Mouse (Mus musculus) neural tube, embryonic 15.5 days (tissue): Measurements from ENCODE around the gene Tubgcp4. TPM values are rescaled to one million over a fixed set of nuclear protein-coding genes. Genes with fewer than 3 reads are reported as not detected.

Experiments
- ATAC-seq: fragments of 200-750 bp; cut with Nextera tagmentation; 2 replicates; pipeline ENCODE4 v1.8.0; 2017; ENCODE audit warnings: mild to moderate bottlenecking, moderate TSS enrichment, moderate library complexity; ENCODE audit not compliant: low FRiP score
- H3K27ac ChIP-seq: fragments of 300-500 bp; sonication (generic); replicated peaks from 2 replicates; pipeline ENCODE4 v1.5.1; 2015; ENCODE audit warnings: mild to moderate bottlenecking, inconsistent platforms
- H3K27me3 ChIP-seq: fragments of 300-500 bp; sonication (generic); replicated peaks from 2 replicates; pipeline ENCODE4 v1.6.1; 2015; ENCODE audit warnings: inconsistent platforms
- H3K36me3 ChIP-seq: fragments of 300-500 bp; sonication (generic); 2 replicates; pipeline ENCODE4 v1.6.1; 2015; ENCODE audit warnings: inconsistent platforms
- H3K4me1 ChIP-seq: fragments of 300-500 bp; sonication (generic); 2 replicates; pipeline ENCODE4 v1.6.1; 2015; ENCODE audit warnings: inconsistent platforms
- H3K4me2 ChIP-seq: fragments of 300-500 bp; sonication (generic); 2 replicates; pipeline ENCODE4 v1.6.1; 2015; ENCODE audit warnings: inconsistent platforms, mild to moderate bottlenecking, moderate library complexity
- H3K4me3 ChIP-seq: fragments of 300-500 bp; sonication (generic); replicated peaks from 2 replicates; pipeline ENCODE4 v1.5.1; 2015; ENCODE audit warnings: mild to moderate bottlenecking, inconsistent platforms
- H3K9ac ChIP-seq: fragments of 300-500 bp; sonication (generic); replicated peaks from 2 replicates; pipeline ENCODE4 v1.6.1; 2015; ENCODE audit warnings: mild to moderate bottlenecking, inconsistent platforms
- H3K9me3 ChIP-seq: fragments of 300-500 bp; sonication (generic); replicated peaks from 2 replicates; pipeline ENCODE4 v1.6.1; 2016; ENCODE audit warnings: inconsistent platforms
- WGBS: fragments of 180-500 bp; shearing (Covaris S2); methylation state at CpG from one replicate; pipeline ENCODE4 v1.1.7; 2015; ENCODE audit warnings: mixed read lengths; 5-methylcytosine and 5-hydroxymethylcytosine counted together
- polyA plus RNA-seq: library from polyadenylated mRNA; unstranded; fragments of >200 nt; fragmentation: Nextera tagmentation; extraction: Ambion mirVana; gene quantifications from 2 replicates; pipeline ENCODE4 v1.2.1, GENCODE M21; 2015

Tubgcp4 gene
- polyA plus RNA-seq, 1 experiment from 2014 or later, result 45.2 TPM

- Histone ChIP-seq H3K36me3 (peaks cover 45% of the 10 kb centered on the region), H3K27me3 (no peaks in the 10 kb centered on the region), H3K4me2 (no peak overlapping the region), H3K9ac (no peak overlapping the region), H3K27ac (no peak overlapping the region), H3K4me3 (no peak overlapping the region), H3K4me1 (no peaks in the 10 kb centered on the region), H3K9me3 (no peaks in the 10 kb centered on the region)
- WGBS, result 84% methylated on average over 5 of the region's 5 CpGs
- no peak for ATAC-seq
Observed at GRCm38 (mm10) chr2:121149679-121150078, 20.8 kb upstream of the Tubgcp4 start.

DNA sequence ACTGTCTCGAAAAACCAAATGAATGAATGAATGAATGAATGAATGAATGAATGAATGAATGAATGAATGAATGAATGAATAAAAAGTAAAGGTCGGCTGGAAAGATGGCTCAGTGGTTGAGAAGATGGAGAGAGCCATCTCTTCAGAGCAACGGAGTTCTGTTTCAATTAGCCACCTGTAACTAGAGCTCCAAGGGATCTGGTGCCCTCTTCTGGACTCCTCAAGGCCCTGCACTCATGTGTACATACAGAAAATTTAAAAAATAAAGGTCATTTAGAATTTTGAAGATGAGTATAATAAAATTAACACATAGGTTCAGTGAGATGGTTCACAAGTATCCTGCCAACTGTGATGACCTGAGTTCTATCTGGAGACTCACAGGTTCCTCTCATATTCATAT, 17.4 kb upstream of the Tubgcp4 start:
- Histone ChIP-seq H3K36me3 (peaks cover 47% of the 10 kb centered on the region), H3K9me3 (no peaks in the 10 kb centered on the region), H3K4me2 (no peak overlapping the region), H3K4me3 (no peak overlapping the region), H3K4me1 (no peaks in the 10 kb centered on the region), H3K27me3 (no peaks in the 10 kb centered on the region), H3K9ac (no peak overlapping the region), H3K27ac (no peak overlapping the region)
- no peak for ATAC-seq
- WGBS, result 93% methylated on average over 3 of the region's 3 CpGs

- peaks cover 18% of the 10 kb centered on the region for H3K36me3 ChIP-seq
- H3K4me3 ChIP-seq, result peak overlapping the region; percentile 91
- peaks cover 34% of the 10 kb centered on the region for H3K4me1 ChIP-seq
- H3K27me3 ChIP-seq, result no peaks in the 10 kb centered on the region
- 41% methylated on average over 4 of the region's 4 CpGs for WGBS
- H3K9me3 ChIP-seq, result no peaks in the 10 kb centered on the region
- H3K27ac ChIP-seq, result no peak overlapping the region
- H3K9ac ChIP-seq, result peak overlapping the region; percentile 72; the same call in 1 of the 2 replicates
- peak overlapping the region; percentile 91 for H3K4me2 ChIP-seq
- ATAC-seq, result no peak
Observed at GRCm38 (mm10) chr2:121169173-121169572, 1.3 kb upstream of the Tubgcp4 start.

- Histone ChIP-seq H3K4me3 (peak overlapping the region; percentile 91), H3K9me3 (no peaks in the 10 kb centered on the region), H3K4me2 (peak overlapping the region; percentile 91), H3K27ac (peak overlapping the region; percentile 88; the same call in 1 of the 2 replicates), H3K9ac (peak overlapping the region; percentile 72), H3K4me1 (peaks cover 34% of the 10 kb centered on the region), H3K36me3 (peaks cover 20% of the 10 kb centered on the region), H3K27me3 (no peaks in the 10 kb centered on the region)
- no peak for ATAC-seq
- WGBS, result 6% methylated on average over 9 of the region's 9 CpGs
Observed at GRCm38 (mm10) chr2:121169902-121170301, 552 bp upstream of the Tubgcp4 start.

DNA sequence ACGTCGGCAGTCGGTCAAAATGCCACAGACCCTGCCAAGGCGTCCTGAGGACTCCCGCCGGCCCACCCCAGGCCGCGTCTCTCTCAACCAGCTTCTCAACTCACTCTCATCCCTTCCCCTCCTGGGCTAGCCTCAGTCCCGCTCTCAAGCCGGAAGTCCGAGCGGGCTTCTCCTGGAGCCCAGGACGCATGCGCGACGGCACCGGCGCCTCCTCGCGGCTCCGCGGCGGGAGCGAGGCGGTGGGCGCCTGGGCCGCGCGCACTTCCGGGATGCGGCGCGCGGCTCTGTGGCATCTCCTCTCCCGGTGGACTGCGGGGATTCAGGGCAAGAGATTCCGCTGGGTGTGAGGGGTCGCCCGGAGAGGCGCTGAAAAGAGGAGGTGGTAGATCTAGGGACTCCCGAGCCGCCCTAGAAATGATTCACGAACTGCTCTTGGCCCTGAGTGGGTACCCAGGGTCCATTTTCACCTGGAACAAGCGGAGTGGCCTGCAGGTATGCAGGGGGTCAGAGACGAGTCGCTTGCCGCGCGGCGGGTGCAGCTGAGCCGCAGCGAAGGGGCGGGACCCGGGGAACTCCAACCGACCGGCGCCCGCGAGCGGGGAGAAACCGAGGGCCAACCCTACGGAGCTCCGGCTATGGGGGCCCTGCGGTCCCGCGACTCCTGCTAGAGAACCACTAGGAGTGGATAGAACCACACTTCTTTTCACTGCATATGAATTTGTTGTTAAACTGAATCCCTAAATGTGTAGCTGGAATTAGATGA, 707 bp downstream of the Tubgcp4 start, which contains the start of gene Zscan29:
Gene Zscan29 (minus strand): TSS at position 146 of the 763 bp plus-strand sequence.
- Histone ChIP-seq H3K36me3 (peaks cover 22% of the 10 kb centered on the region), H3K4me2 (peak within 1 kb of the TSS; percentile 91), H3K9me3 (no peaks in the 10 kb centered on the region), H3K4me3 (peak within 1 kb of the TSS; percentile 91), H3K27me3 (no peaks in the 10 kb centered on the region), H3K9ac (peak within 1 kb of the TSS; percentile 72), H3K27ac (peak within 1 kb of the TSS; percentile 88), H3K4me1 (peaks cover 34% of the 10 kb centered on the region)
- peak; percentile 96 for ATAC-seq
- WGBS, result under 1% methylated on average over 66 of the region's 66 CpGs

DNA sequence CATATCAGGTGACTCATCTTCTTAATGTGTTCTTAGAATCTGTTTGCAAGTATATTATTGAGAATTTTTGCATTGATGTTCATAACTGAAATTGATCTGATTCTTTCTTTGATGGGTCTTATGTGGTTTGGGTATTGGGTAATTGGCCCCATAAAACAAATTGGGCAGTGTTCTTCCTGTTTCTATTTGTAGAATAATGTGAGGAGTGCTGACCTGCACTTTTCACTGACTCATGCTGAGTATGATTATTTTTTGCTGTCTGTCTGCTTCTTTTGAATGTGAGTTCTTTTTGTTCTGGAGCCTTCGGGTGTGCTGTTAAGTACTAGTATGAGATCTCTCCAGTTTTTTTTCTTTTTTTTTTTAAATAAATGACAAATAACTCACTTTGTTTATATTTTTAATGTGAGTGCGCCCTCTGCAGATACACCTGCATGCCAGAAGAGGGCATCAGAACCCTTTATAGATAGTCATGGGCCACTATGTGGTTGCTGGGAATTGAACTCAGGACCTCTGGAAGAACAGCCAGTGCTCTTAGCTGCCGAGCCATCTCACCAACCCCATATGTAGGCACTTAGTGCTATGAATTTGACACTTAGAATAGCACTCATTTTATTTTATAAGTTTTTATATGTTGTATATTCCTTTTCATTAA, 8.5 kb downstream of the Tubgcp4 start:
- no peaks in the 10 kb centered on the region for H3K4me1 ChIP-seq
- WGBS, result 96% methylated on average over 3 of the region's 3 CpGs
- H3K4me2 ChIP-seq, result no peak overlapping the region
- H3K9ac ChIP-seq, result no peak overlapping the region
- no peak overlapping the region for H3K4me3 ChIP-seq
- H3K27me3 ChIP-seq, result no peaks in the 10 kb centered on the region
- H3K27ac ChIP-seq, result no peak overlapping the region
- H3K9me3 ChIP-seq, result no peaks in the 10 kb centered on the region
- no peak for ATAC-seq
- peaks cover 64% of the 10 kb centered on the region for H3K36me3 ChIP-seq

- no peak overlapping the region for H3K9ac ChIP-seq
- no peak for ATAC-seq
- H3K4me1 ChIP-seq, result no peaks in the 10 kb centered on the region
- H3K9me3 ChIP-seq, result no peaks in the 10 kb centered on the region
- no peak overlapping the region for H3K4me2 ChIP-seq
- H3K4me3 ChIP-seq, result no peak overlapping the region
- peaks cover 59% of the 10 kb centered on the region for H3K36me3 ChIP-seq
- no peak overlapping the region for H3K27ac ChIP-seq
- WGBS, result 90% methylated on average over 5 of the region's 5 CpGs
- H3K27me3 ChIP-seq, result no peaks in the 10 kb centered on the region
Observed at GRCm38 (mm10) chr2:121183431-121183830, 13.0 kb downstream of the Tubgcp4 start.

DNA sequence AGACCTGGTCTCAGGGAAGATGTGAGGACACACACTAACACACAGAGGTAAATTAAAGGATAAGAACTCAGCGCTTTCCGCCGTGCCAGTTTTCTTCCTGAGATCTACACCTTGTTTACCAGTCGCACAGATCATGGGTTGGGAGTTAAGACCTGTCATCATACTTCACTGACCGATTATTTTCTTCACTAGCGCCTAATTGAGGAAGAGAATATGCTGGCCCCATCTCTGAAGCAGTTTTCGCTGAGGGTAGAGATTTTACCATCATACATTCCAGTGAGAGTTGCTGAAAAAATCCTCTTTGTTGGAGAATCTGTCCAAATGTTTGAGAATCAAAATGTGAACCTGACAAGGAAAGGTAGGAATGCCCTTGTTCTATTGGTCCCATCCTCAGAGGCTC, 13.7 kb downstream of the Tubgcp4 start:
- no peaks in the 10 kb centered on the region for H3K4me1 ChIP-seq
- H3K9ac ChIP-seq, result no peak overlapping the region
- peaks cover 59% of the 10 kb centered on the region for H3K36me3 ChIP-seq
- H3K4me3 ChIP-seq, result no peak overlapping the region
- 98% methylated on average over 7 of the region's 7 CpGs for WGBS
- ATAC-seq, result no peak
- no peaks in the 10 kb centered on the region for H3K9me3 ChIP-seq
- no peaks in the 10 kb centered on the region for H3K27me3 ChIP-seq
- no peak overlapping the region for H3K27ac ChIP-seq
- H3K4me2 ChIP-seq, result no peak overlapping the region

DNA sequence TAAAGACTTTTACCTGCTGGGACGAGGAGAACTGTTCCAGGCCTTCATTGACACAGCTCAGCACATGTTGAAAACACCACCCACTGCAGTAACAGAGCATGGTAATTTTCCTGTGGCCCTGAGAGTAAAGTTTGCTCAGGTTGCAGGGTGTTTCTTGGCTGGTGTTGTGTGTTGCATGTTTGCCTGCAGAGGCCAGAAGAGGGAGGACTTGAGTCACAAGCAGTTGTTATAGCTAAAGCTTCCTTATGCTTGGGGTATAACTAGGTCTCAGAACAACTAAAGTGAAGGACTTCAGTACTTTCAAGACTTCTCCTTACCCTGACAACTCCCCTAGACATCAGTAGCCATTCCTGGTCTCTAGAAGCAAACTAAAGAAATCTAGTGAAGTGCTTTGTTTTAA, 18.1 kb downstream of the Tubgcp4 start:
- Histone ChIP-seq H3K9me3 (no peaks in the 10 kb centered on the region), H3K4me2 (no peak overlapping the region), H3K4me3 (no peak overlapping the region), H3K27ac (no peak overlapping the region), H3K27me3 (no peaks in the 10 kb centered on the region), H3K4me1 (no peaks in the 10 kb centered on the region), H3K9ac (no peak overlapping the region), H3K36me3 (peaks cover 81% of the 10 kb centered on the region)
- no peak for ATAC-seq
- WGBS, result 72% methylated on average over 1 of the region's 1 CpGs

GRCm38 (mm10) chr2:121195466-121195865, 25.0 kb downstream of the Tubgcp4 start:
- Histone ChIP-seq H3K4me1 (no peaks in the 10 kb centered on the region), H3K9ac (no peak overlapping the region), H3K36me3 (peaks cover 93% of the 10 kb centered on the region), H3K27ac (no peak overlapping the region), H3K9me3 (no peaks in the 10 kb centered on the region), H3K4me3 (no peak overlapping the region), H3K4me2 (no peak overlapping the region), H3K27me3 (no peaks in the 10 kb centered on the region)
- no peak for ATAC-seq
- 95% methylated on average over 9 of the region's 9 CpGs for WGBS

- 96% methylated on average over 17 of the region's 17 CpGs for WGBS
- no peaks in the 10 kb centered on the region for H3K9me3 ChIP-seq
Observed at GRCm38 (mm10) chr2:121204276-121204675, 33.8 kb downstream of the Tubgcp4 start.

GRCm38 (mm10) chr2:121206541-121206940, 36.1 kb downstream of the Tubgcp4 start:
- H3K4me3 ChIP-seq, result no peak overlapping the region
- H3K27me3 ChIP-seq, result no peaks in the 10 kb centered on the region
- 96% methylated on average over 3 of the region's 3 CpGs for WGBS
- ATAC-seq, result no peak
- no peaks in the 10 kb centered on the region for H3K9me3 ChIP-seq
- H3K36me3 ChIP-seq, result peaks cover 97% of the 10 kb centered on the region
- no peak overlapping the region for H3K27ac ChIP-seq
- H3K4me1 ChIP-seq, result no peaks in the 10 kb centered on the region
- no peak overlapping the region for H3K4me2 ChIP-seq
- no peak overlapping the region for H3K9ac ChIP-seq

More at GRCm38 (mm10) chr2:121204276-121204675, 33.8 kb downstream of the Tubgcp4 start:
- no peak for ATAC-seq
- no peak overlapping the region for H3K4me3 ChIP-seq
- H3K27me3 ChIP-seq, result no peaks in the 10 kb centered on the region
- no peak overlapping the region for H3K9ac ChIP-seq
- no peak overlapping the region for H3K27ac ChIP-seq
- H3K36me3 ChIP-seq, result peaks cover 99% of the 10 kb centered on the region
- H3K4me1 ChIP-seq, result no peaks in the 10 kb centered on the region
- no peak overlapping the region for H3K4me2 ChIP-seq
